Mouse (Mus musculus) MEL (cell line): Measurements from ENCODE around the gene Taar8b. TPM values are rescaled to one million over a fixed set of nuclear protein-coding genes. Genes with fewer than 3 reads are reported as not detected.

Experiments used
- DNase-seq: peaks from one replicate; pipeline ENCODE4 v3.0.0; 2011; ENCODE audit warnings: low read depth, low spot score
- H3K27ac ChIP-seq: 2 replicates; pipeline ENCODE4 v1.5.1; 2012; ENCODE audit warnings: low read depth, mild to moderate bottlenecking, control low read depth, low read length, moderate library complexity; ENCODE audit not compliant: control insufficient read depth
- H3K27me3 ChIP-seq, 2 experiments: fragments of 150-350 bp in 1 of 2; sonication (generic) in 1 of 2; 2 replicates each; pipeline ENCODE4 v1.6.1; 2012; ENCODE audit warnings: low read length in 2 of 2, mild to moderate bottlenecking in 2 of 2, improper control_type of control experiment in 1 of 2, moderate library complexity in 1 of 2; ENCODE audit not compliant: insufficient read depth in 2 of 2, control insufficient read depth in 1 of 2
- H3K36me3 ChIP-seq, 2 experiments: 2 replicates each; pipeline ENCODE4 v1.6.1; 2012 to 2014; ENCODE audit warnings: low read length in 2 of 2, improper control_type of control experiment in 1 of 2, inconsistent platforms in 1 of 2, mild to moderate bottlenecking in 1 of 2; ENCODE audit not compliant: insufficient read depth in 2 of 2, control insufficient read depth in 1 of 2
- H3K4me1 ChIP-seq, 2 experiments: fragments of 150-350 bp in 1 of 2; sonication (generic) in 1 of 2; 2 replicates each; pipeline ENCODE4 v1.6.1; 2012; ENCODE audit warnings: low read length in 2 of 2, improper control_type of control experiment in 1 of 2, mild to moderate bottlenecking in 1 of 2; ENCODE audit not compliant: insufficient read depth in 2 of 2, control insufficient read depth in 1 of 2
- H3K4me3 ChIP-seq, 2 experiments: fragments of 150-350 bp in 1 of 2; sonication (generic) in 1 of 2; 2 replicates each; pipeline ENCODE4 v1.5.1; 2012; ENCODE audit warnings: low read depth in 2 of 2, low read length in 2 of 2, mild to moderate bottlenecking in 2 of 2, moderate library complexity in 2 of 2, control low read depth in 1 of 2, improper control_type of control experiment in 1 of 2; ENCODE audit not compliant: control insufficient read depth in 1 of 2, insufficient read depth in 1 of 2
- H3K79me2 ChIP-seq: 2 replicates; pipeline ENCODE4 v1.6.1; 2012; ENCODE audit warnings: mild to moderate bottlenecking, low read length, moderate library complexity; ENCODE audit not compliant: control insufficient read depth, poor library complexity, insufficient read depth
- H3K9ac ChIP-seq: 2 replicates; pipeline ENCODE4 v1.6.1; 2012; ENCODE audit warnings: low read depth, mild to moderate bottlenecking, control low read depth, low read length, moderate library complexity; ENCODE audit not compliant: control insufficient read depth, poor library complexity, severe bottlenecking
- H3K9me3 ChIP-seq: fragments of 150-350 bp; sonication (generic); replicated peaks from 2 replicates; pipeline ENCODE4 v1.6.1; 2012; ENCODE audit warnings: mild to moderate bottlenecking, low read length, improper control_type of control experiment, moderate library complexity; ENCODE audit not compliant: insufficient read depth
- BHLHE40 ChIP-seq: IDR thresholded peaks from 2 replicates; pipeline ENCODE4 v1.6.1; 2012; ENCODE audit warnings: low read depth, mild to moderate bottlenecking, inconsistent platforms, low read length, improper control_type of control experiment, borderline replicate concordance
- CHD2 ChIP-seq: IDR thresholded peaks from 2 replicates; pipeline ENCODE4 v1.6.1; 2011; ENCODE audit warnings: low read length, improper control_type of control experiment
- CTCF ChIP-seq, 3 experiments: IDR thresholded peaks in 2 of 3; conservative IDR thresholded peaks in 1 of 3; 2 replicates each; pipeline ENCODE4 v1.5.1; 2011 to 2012; ENCODE audit warnings: low read length in 3 of 3, low read depth in 2 of 3, mild to moderate bottlenecking in 2 of 3, improper control_type of control experiment in 1 of 3, inconsistent platforms in 1 of 3, mixed read lengths in 1 of 3, moderate library complexity in 1 of 3; ENCODE audit not compliant: control insufficient read depth in 1 of 3, insufficient read depth in 1 of 3, poor library complexity in 1 of 3, severe bottlenecking in 1 of 3
- ELF1 ChIP-seq: IDR thresholded peaks from 2 replicates; pipeline ENCODE4 v1.6.1; 2014; ENCODE audit warnings: low read depth, mild to moderate bottlenecking, inconsistent platforms, low read length, improper control_type of control experiment, moderate library complexity
- EP300 ChIP-seq, 2 experiments: IDR thresholded peaks; 2 replicates each; pipeline ENCODE4 v1.6.1; 2011; ENCODE audit warnings: improper control_type of control experiment in 2 of 2, low read length in 2 of 2, low read depth in 1 of 2, mild to moderate bottlenecking in 1 of 2
- ETS1 ChIP-seq: IDR thresholded peaks from 2 replicates; pipeline ENCODE4 v1.6.1; 2012; ENCODE audit warnings: low read depth, mild to moderate bottlenecking, inconsistent platforms, low read length, improper control_type of control experiment, moderate library complexity
- GABPA ChIP-seq: IDR thresholded peaks from 2 replicates; pipeline ENCODE4 v1.6.1; 2012; ENCODE audit warnings: low read depth, mild to moderate bottlenecking, inconsistent platforms, low read length, improper control_type of control experiment, moderate library complexity
- GATA1 ChIP-seq: IDR thresholded peaks from 2 replicates; pipeline ENCODE4 v1.6.1; 2011; ENCODE audit warnings: low read depth, low read length, improper control_type of control experiment
- KAT2A ChIP-seq: conservative IDR thresholded peaks from 2 replicates; pipeline ENCODE4 v1.6.1; 2012; ENCODE audit warnings: low read depth, low read length, improper control_type of control experiment, inconsistent platforms
- MAFK ChIP-seq: IDR thresholded peaks from 2 replicates; pipeline ENCODE4 v1.6.1; 2011; ENCODE audit warnings: low read depth, mild to moderate bottlenecking, low read length, improper control_type of control experiment, borderline replicate concordance
- MAX ChIP-seq: IDR thresholded peaks from 2 replicates; pipeline ENCODE4 v1.6.1; 2011; ENCODE audit warnings: low read length, improper control_type of control experiment
- MYC ChIP-seq: IDR thresholded peaks from 2 replicates; pipeline ENCODE4 v1.6.1; 2011; ENCODE audit warnings: low read depth, mild to moderate bottlenecking, low read length, improper control_type of control experiment, moderate library complexity
- POLR2A ChIP-seq, 2 experiments: IDR thresholded peaks; 2 replicates each; pipeline ENCODE4 v1.6.1; 2011 to 2012; ENCODE audit warnings: low read length in 2 of 2, mild to moderate bottlenecking in 2 of 2, control low read depth in 1 of 2, improper control_type of control experiment in 1 of 2, low read depth in 1 of 2, moderate library complexity in 1 of 2; ENCODE audit not compliant: control insufficient read depth in 1 of 2, insufficient read depth in 1 of 2, poor library complexity in 1 of 2
- POLR2AphosphoS2 ChIP-seq: IDR thresholded peaks from 2 replicates; pipeline ENCODE4 v1.6.1; 2011; ENCODE audit warnings: low read length, improper control_type of control experiment
- RAD21 ChIP-seq: IDR thresholded peaks from 2 replicates; pipeline ENCODE4 v1.6.1; 2011; ENCODE audit warnings: mild to moderate bottlenecking, low read depth, low read length, improper control_type of control experiment
- RCOR1 ChIP-seq: IDR thresholded peaks from 2 replicates; pipeline ENCODE4 v1.6.1; 2012; ENCODE audit warnings: low read depth, mild to moderate bottlenecking, inconsistent platforms, low read length, improper control_type of control experiment
- SIN3A ChIP-seq: IDR thresholded peaks from 2 replicates; pipeline ENCODE4 v1.6.1; 2012; ENCODE audit warnings: low read length, improper control_type of control experiment, inconsistent platforms
- TAL1 ChIP-seq: IDR thresholded peaks from 2 replicates; pipeline ENCODE4 v1.6.1; 2012; ENCODE audit warnings: mild to moderate bottlenecking, inconsistent platforms, low read length, moderate library complexity, mixed read lengths
- TBP ChIP-seq: IDR thresholded peaks from 2 replicates; pipeline ENCODE4 v1.8.0; 2011; ENCODE audit warnings: low read depth, low read length, improper control_type of control experiment
- TCF12 ChIP-seq: IDR thresholded peaks from 2 replicates; pipeline ENCODE4 v1.6.1; 2014; ENCODE audit warnings: low read depth, mild to moderate bottlenecking, inconsistent platforms, low read length, improper control_type of control experiment, moderate library complexity
- UBTF ChIP-seq: IDR thresholded peaks from 2 replicates; pipeline ENCODE4 v1.6.1; 2012; ENCODE audit warnings: low read depth, mild to moderate bottlenecking, inconsistent platforms, low read length, improper control_type of control experiment, moderate library complexity, borderline replicate concordance; ENCODE audit not compliant: insufficient read depth
- USF1 ChIP-seq: IDR thresholded peaks from 2 replicates; pipeline ENCODE4 v1.6.1; 2014; ENCODE audit warnings: low read depth, mild to moderate bottlenecking, inconsistent platforms, low read length, improper control_type of control experiment, moderate library complexity
- USF2 ChIP-seq, 2 experiments: IDR thresholded peaks; 2 replicates each; pipeline ENCODE4 v1.6.1; 2011 to 2012; ENCODE audit warnings: improper control_type of control experiment in 2 of 2, low read length in 2 of 2, borderline replicate concordance in 1 of 2, inconsistent platforms in 1 of 2, low read depth in 1 of 2, mild to moderate bottlenecking in 1 of 2; ENCODE audit not compliant: insufficient read depth in 1 of 2
- ZC3H11A ChIP-seq: IDR thresholded peaks from 2 replicates; pipeline ENCODE4 v1.6.1; 2012; ENCODE audit warnings: low read depth, mild to moderate bottlenecking, inconsistent platforms, low read length, improper control_type of control experiment
- ZMIZ1 ChIP-seq: IDR thresholded peaks from 2 replicates; pipeline ENCODE4 v1.6.1; 2012; ENCODE audit warnings: low read depth, mild to moderate bottlenecking, inconsistent platforms, low read length, improper control_type of control experiment, moderate library complexity
- ZNF384 ChIP-seq: IDR thresholded peaks from 2 replicates; pipeline ENCODE4 v1.6.1; 2012; ENCODE audit warnings: low read depth, mild to moderate bottlenecking, inconsistent platforms, low read length, improper control_type of control experiment
- polyA plus RNA-seq, 2 experiments: library from polyadenylated mRNA; stranded (reverse) in 1 of 2; unstranded in 1 of 2; fragments of >175 nt in 1 of 2; fragments of >200 nt in 1 of 2; gene quantifications; 2 replicates each; pipeline versions ENCODE4 v1.2.1 to v1.2.4; 2012; ENCODE audit warnings: low replicate concordance in 2 of 2, low read depth in 1 of 2; ENCODE audit not compliant: insufficient read length in 2 of 2, insufficient read depth in 1 of 2, missing spikeins in 1 of 2
- total RNA-seq: library from RNA; depleted of rRNA; stranded (reverse); fragments of 300-350 nt; gene quantifications from 2 replicates; pipeline ENCODE4 v1.2.3, GENCODE M21; 2012; rRNA removed

Gene Taar8b
- total RNA-seq, result not detected in 2 replicates
- polyA plus RNA-seq, result not detected

DNA sequence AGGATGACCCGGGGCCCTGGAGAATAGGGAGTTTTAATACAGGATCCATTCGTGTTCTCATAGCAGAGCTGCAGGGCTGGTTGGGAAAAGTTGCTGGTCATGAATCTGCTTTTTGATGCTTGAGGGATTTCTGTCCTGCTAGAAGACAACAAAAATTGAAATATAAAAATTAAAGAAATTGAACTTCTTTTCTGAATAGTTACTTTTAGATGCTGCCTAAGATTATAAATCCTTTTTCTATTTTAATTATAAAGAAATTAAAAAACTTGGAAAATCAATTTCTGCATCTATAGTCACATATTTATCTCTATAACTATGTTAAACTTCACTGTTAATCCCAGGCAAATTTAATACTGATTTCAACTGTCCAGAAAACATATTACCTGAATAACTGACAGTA, at the start of gene Taar8b:
TSS of gene Taar8b (minus strand) at position 101 of the 400 bp plus-strand sequence.
- Histone ChIP-seq H3K4me1 (no peaks in the 10 kb centered on the region), H3K9me3 (no peaks in the 10 kb centered on the region), H3K27me3 (0 out of 4 replicates have a peak, but pooled peaks cover 0 to 1% of the 10 kb centered on the region in 2 experiments), H3K79me2 (no peaks in the 10 kb centered on the region), H3K4me3 (no peak within 1 kb of the TSS), H3K36me3 (no peaks in the 10 kb centered on the region), H3K27ac (no peak within 1 kb of the TSS)
- no peak for DNase-seq
- TF ChIP-seq SIN3A, result no peak
- no peak for TF ChIP-seq POLR2AphosphoS2
- no peak for TF ChIP-seq MAX
- TF ChIP-seq GABPA, result no peak
- no peak for TF ChIP-seq KAT2A
- no peak for TF ChIP-seq ZMIZ1
- no peak for TF ChIP-seq TAL1
- TF ChIP-seq USF1, result no peak
- TF ChIP-seq CTCF (IDR thresholded peaks at IDR 0.05 in 2 of 3, conservative IDR thresholded peaks at IDR 0.05 in 1 of 3; ENCODE audit: control insufficient read depth in 1 of 3, insufficient read depth in 1 of 3, low read depth in 2 of 3, low read length in 3 of 3, poor library complexity in 1 of 3, severe bottlenecking in 1 of 3), result no peak
- TF ChIP-seq RCOR1, result no peak
- TF ChIP-seq ELF1, result no peak
- no peak for TF ChIP-seq CHD2
- no peak for TF ChIP-seq UBTF
- no peak for TF ChIP-seq BHLHE40
- no peak for TF ChIP-seq ZC3H11A
- no peak for TF ChIP-seq ZNF384
- no peak for TF ChIP-seq TBP
- TF ChIP-seq, all 39 proteins: peak for 0
- no peak within 1 kb of the TSS for H3K9ac ChIP-seq

DNA sequence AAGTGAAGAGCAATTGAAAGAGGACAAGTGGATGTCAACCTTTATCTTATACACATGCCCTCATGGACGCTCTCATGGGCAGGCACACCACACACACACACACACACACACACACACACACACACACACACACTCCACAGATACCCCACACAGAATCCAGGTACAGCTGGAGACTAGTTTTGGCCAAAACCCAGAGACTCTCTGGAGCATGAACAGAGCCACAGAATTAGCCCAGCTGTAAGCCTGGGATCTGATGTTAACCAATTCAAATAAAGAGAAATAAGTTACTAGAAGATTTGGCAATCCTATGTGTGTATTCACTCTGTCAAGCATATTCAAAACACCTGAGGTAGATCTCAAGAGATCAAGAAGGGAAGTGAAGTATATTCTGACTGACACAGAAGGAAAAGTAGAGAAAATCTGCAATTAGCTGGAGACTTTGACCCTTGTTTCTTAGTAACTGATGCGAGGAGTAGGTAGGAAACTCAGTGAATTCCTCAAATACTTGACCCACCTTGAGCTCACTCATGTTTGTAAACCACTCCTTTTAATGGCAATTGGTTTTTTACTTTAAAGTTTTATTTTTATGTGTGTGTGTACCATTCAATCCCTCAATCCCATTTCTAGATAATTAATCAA, 46.6 kb upstream of the Taar8b start:
- Histone ChIP-seq H3K36me3 (peaks cover 0 to 14% of the 10 kb centered on the region in 2 experiments; a peak in 2 of 4 replicates), H3K27ac (no peak overlapping the region)

More for the DNA sequence above, 46.6 kb upstream of the Taar8b start:
- no peak for DNase-seq
- H3K4me3 ChIP-seq, result no peak overlapping the region
- H3K27me3 ChIP-seq, result peaks cover 0 to 1% of the 10 kb centered on the region in 2 experiments
- H3K9me3 ChIP-seq, result no peaks in the 10 kb centered on the region
- peaks cover 6 to 12% of the 10 kb centered on the region in 2 experiments for H3K4me1 ChIP-seq
- TF ChIP-seq POLR2A (IDR thresholded peaks at IDR 0.05; ENCODE audit: control insufficient read depth in 1 of 2, insufficient read depth in 1 of 2, low read depth in 1 of 2, low read length in 2 of 2, poor library complexity in 1 of 2) (no peak), UBTF (no peak), ETS1 (no peak), GATA1 (no peak), POLR2AphosphoS2 (no peak), ELF1 (no peak), USF2 (IDR thresholded peaks at IDR 0.05; ENCODE audit: borderline replicate concordance in 1 of 2, insufficient read depth in 1 of 2, low read depth in 1 of 2, low read length in 2 of 2) (no peak), RAD21 (no peak), RCOR1 (no peak), MAFK (no peak), TCF12 (no peak), EP300 (IDR thresholded peaks at IDR 0.05; ENCODE audit: low read depth in 1 of 2, low read length in 2 of 2) (no peak), BHLHE40 (no peak), MYC (no peak), USF1 (no peak)
- no peak overlapping the region for H3K9ac ChIP-seq
- no peaks in the 10 kb centered on the region for H3K79me2 ChIP-seq
